Mouse (Mus musculus) neural tube, embryonic 12.5 days (tissue): Measurements from ENCODE around the gene Gnat1. TPM values are rescaled to one million over a fixed set of nuclear protein-coding genes. Genes with fewer than 3 reads are reported as not detected.

ENCODE experiments used
- ATAC-seq: fragments of 200-750 bp; cut with Nextera tagmentation; 2 replicates; pipeline ENCODE4 v1.8.0; 2017; ENCODE audit warnings: low read depth, mild to moderate bottlenecking, moderate TSS enrichment, moderate library complexity; ENCODE audit not compliant: low FRiP score
- H3K27ac ChIP-seq: fragments of 300-500 bp; sonication (generic); 2 replicates; pipeline ENCODE4 v1.5.1; 2016
- H3K27me3 ChIP-seq: fragments of 300-500 bp; sonication (generic); replicated peaks from 2 replicates; pipeline ENCODE4 v1.6.1; 2016; ENCODE audit warnings: mild to moderate bottlenecking
- H3K36me3 ChIP-seq: fragments of 300-500 bp; sonication (generic); 2 replicates; pipeline ENCODE4 v1.6.1; 2016; ENCODE audit warnings: mild to moderate bottlenecking
- H3K4me1 ChIP-seq: fragments of 300-500 bp; sonication (generic); 2 replicates; pipeline ENCODE4 v1.6.1; 2016
- H3K4me2 ChIP-seq: fragments of 300-500 bp; sonication (generic); replicated peaks from 2 replicates; pipeline ENCODE4 v1.6.1; 2016; ENCODE audit warnings: mild to moderate bottlenecking
- H3K4me3 ChIP-seq: fragments of 300-500 bp; sonication (generic); 2 replicates; pipeline ENCODE4 v1.5.1; 2016
- H3K9ac ChIP-seq: fragments of 300-500 bp; sonication (generic); 2 replicates; pipeline ENCODE4 v1.6.1; 2016; ENCODE audit warnings: mild to moderate bottlenecking
- H3K9me3 ChIP-seq: fragments of 300-500 bp; sonication (generic); 2 replicates; pipeline ENCODE4 v1.6.1; 2016; ENCODE audit warnings: mild to moderate bottlenecking
- WGBS: fragments of 180-500 bp; shearing (Covaris S2); methylation state at CpG from one replicate; pipeline ENCODE4 v1.1.7; 2016; 5-methylcytosine and 5-hydroxymethylcytosine counted together
- polyA plus RNA-seq: library from polyadenylated mRNA; unstranded; fragments of >200 nt; fragmentation: Nextera tagmentation; extraction: Ambion mirVana; gene quantifications from 2 replicates; pipeline ENCODE4 v1.2.1, GENCODE M21; 2016

The Gnat1 gene
- polyA plus RNA-seq, 1 experiment from 2014 or later, result 2.3 TPM

DNA sequence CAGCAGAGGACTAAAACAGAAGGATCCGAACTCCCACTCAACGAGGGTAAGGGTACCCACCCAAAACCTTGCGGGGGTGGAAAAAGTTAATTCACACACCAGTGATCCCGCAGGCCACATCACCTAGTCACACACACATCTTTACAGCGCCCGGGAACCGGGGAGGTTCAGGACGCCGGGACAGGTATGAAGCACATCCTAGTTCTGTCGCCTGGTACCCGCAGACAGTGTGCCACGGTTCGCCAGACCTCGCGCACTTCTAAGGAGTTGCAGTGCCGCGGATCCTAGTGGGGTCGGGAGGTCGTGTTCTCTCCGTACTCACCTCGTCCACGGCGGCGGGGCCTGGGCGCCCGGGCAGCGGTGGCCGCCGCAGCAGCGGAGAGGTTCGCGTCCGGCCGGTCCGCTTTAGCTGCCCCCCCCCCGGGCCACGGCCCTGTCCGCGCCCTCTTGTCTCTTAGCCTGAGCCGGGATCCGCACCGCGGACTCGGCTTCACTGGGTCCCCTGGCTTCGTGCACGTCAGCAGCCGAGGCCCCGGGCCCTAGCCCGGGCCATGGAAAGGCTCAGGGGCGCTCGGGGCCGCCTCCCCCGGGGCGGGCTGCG, 29.7 kb upstream of the Gnat1 start:
- Histone ChIP-seq H3K27me3 (peaks cover 61% of the 10 kb centered on the region), H3K9me3 (no peaks in the 10 kb centered on the region), H3K4me1 (peaks cover 56% of the 10 kb centered on the region), H3K4me2 (peak overlapping the region; percentile 94), H3K4me3 (peak overlapping the region; percentile 78), H3K36me3 (peaks cover 12% of the 10 kb centered on the region), H3K9ac (peak overlapping the region; percentile 86), H3K27ac (peak overlapping the region; percentile 64; the same call in 1 of the 2 replicates)
- under 1% methylated on average over 51 of the region's 55 CpGs for WGBS
- ATAC-seq, result no peak; the same call in 1 of the 2 replicates

DNA sequence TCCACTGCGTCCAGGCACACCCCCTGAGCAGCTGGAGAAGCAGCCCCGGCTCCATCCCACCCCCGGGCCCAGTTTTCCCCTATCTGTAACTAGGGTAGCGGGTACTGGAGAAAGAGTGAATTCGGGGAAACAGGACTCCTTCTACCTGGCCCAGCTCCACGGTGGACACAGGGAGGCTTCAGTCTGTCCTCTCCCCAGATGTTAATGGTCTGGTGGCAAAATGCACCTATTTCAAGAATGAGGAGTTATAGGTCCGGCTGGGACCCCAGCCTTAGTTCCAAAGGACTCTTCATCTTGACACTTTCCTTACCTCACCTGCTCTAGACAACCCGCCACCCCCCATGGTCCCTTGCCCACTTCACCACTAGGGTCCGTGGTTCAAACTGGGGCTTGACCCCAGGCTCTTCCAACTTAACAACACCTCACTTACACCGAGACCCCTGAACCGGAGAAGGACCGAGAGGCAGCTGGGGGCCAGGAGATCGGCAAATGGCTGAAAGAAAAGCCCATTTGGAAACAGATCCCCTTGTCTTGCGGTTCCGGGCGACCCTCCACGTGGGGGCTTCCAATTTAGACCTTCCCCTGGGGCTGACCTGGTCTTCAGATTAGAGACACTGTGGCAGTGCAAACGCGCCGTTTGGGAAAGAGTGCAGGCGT, 29.1 kb upstream of the Gnat1 start:
- H3K4me2 ChIP-seq, result peak overlapping the region; percentile 94
- H3K36me3 ChIP-seq, result peaks cover 13% of the 10 kb centered on the region
- H3K4me1 ChIP-seq, result peaks cover 57% of the 10 kb centered on the region
- peak overlapping the region; percentile 53 for H3K27ac ChIP-seq
- 2% methylated on average over 21 of the region's 21 CpGs for WGBS
- peak overlapping the region; percentile 78 for H3K4me3 ChIP-seq
- ATAC-seq, result no peak
- H3K27me3 ChIP-seq, result peaks cover 61% of the 10 kb centered on the region
- peak overlapping the region; percentile 86 for H3K9ac ChIP-seq
- no peaks in the 10 kb centered on the region for H3K9me3 ChIP-seq

DNA sequence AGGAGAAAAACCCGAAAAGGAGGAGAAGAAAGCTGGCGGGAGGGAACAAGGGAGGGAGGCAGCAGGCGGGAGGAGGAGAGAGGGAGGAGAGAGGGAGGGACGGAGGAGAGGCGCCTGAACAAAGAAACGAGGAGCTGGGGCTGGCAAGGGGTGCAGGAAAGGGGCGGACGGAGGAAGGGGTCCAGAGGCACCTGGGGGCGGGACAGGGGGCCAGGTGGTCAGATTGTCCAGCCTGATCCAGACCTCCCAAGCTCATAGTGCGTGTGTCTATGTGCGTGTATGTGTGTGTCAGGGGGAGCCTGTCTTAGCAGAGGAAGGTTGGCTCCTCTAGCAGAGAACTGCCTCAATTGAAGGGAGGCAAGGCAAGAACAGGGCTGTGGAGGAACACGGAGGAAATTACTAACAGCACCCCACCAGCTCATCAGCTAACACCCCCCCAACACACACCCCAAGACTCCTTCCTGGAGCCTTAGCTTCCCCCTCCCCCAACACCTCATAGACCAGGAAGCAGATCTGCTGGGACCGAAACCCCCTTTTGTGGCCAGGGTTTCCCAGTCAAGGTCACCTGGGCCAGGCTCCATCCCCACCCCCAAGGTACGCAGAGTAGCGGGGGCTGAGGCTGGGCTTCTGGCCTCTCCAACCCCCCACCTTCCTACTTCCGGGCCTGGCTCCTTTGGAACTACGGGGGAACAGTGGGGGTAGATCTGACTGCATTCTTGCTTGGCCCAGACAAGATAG, 28.4 kb upstream of the Gnat1 start:
- peak overlapping the region; percentile 94 for H3K4me2 ChIP-seq
- H3K9ac ChIP-seq, result peak overlapping the region; percentile 86
- peaks cover 61% of the 10 kb centered on the region for H3K27me3 ChIP-seq
- ATAC-seq, result no peak
- peaks cover 62% of the 10 kb centered on the region for H3K4me1 ChIP-seq
- H3K36me3 ChIP-seq, result peaks cover 16% of the 10 kb centered on the region
- peak overlapping the region; percentile 53; the same call in 1 of the 2 replicates for H3K27ac ChIP-seq
- WGBS, result 1% methylated on average over 17 of the region's 17 CpGs
- H3K4me3 ChIP-seq, result peak overlapping the region; percentile 78
- H3K9me3 ChIP-seq, result no peaks in the 10 kb centered on the region

DNA sequence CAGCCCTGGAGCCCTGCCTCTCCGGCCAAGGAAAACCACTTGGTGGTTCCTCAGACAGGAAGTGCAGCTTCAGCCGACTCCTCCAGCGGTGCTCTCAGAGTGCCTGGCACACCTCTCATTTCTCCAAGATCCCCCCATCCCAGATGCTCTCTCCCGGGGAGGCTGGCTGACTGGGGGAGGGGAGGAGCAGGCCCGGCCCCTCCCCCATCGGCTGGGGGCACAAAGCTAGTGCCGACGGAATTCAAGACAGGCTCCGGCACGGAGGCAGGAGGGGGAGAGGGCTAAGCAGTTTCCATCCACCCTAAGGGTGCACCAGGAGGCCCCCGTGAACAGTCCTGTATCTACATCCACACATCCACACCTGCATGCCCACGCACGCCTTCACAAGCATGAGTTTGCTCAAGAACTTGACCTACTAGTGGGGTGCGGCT, 27.3 kb upstream of the Gnat1 start:
- Histone ChIP-seq H3K27ac (no peak overlapping the region), H3K36me3 (peaks cover 19% of the 10 kb centered on the region), H3K27me3 (peaks cover 61% of the 10 kb centered on the region), H3K4me2 (peak overlapping the region; percentile 94), H3K9ac (peak overlapping the region; percentile 86), H3K4me3 (peak overlapping the region; percentile 78), H3K9me3 (no peaks in the 10 kb centered on the region), H3K4me1 (peaks cover 62% of the 10 kb centered on the region)
- ATAC-seq, result no peak
- 1% methylated on average over 14 of the region's 14 CpGs for WGBS

DNA sequence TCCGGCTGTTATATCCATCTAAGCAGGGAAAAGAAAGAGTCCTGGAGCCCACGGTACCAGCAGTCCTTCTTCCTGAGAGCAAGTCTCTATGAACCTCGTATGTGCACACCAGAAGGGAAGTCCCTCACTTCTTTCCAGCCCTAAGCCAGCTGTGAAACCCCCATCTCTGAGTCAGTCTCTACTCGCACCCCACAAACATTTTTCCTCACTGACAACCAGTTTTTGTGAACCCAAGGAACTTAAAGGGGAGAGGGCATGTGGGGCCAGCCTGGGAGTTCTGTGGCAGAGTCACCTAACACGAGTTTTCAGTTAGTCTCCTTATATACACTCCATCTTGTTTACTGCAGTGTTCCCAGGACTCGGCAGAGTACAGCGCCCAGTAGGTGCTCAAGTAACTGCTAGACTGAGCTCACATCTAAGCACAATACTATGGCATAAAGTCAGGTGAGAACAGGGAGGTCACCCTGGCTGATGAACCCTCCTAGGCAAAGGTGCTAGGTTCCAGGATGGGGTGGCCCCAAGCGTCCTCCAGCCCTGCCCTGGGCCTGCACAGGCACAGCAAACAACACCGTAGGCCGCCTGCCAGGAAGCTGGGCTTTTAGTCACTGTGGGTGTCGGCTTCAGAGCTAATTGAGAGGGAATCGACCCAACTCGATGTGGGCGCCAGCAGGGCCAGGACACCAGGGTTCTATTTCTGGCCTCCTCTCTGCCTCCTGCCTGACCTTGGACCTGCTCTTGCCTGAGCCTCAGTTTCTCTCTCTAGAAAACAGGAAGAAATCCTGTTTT, 24.0 kb upstream of the Gnat1 start:
- no peaks in the 10 kb centered on the region for H3K9me3 ChIP-seq
- no peak overlapping the region for H3K4me3 ChIP-seq
- WGBS, result 58% methylated on average over 14 of the region's 14 CpGs
- H3K27ac ChIP-seq, result no peak overlapping the region
- H3K4me2 ChIP-seq, result no peak overlapping the region
- H3K27me3 ChIP-seq, result peaks cover 31% of the 10 kb centered on the region
- H3K4me1 ChIP-seq, result peaks cover 64% of the 10 kb centered on the region
- ATAC-seq, result no peak
- H3K9ac ChIP-seq, result no peak overlapping the region
- peaks cover 19% of the 10 kb centered on the region for H3K36me3 ChIP-seq

DNA sequence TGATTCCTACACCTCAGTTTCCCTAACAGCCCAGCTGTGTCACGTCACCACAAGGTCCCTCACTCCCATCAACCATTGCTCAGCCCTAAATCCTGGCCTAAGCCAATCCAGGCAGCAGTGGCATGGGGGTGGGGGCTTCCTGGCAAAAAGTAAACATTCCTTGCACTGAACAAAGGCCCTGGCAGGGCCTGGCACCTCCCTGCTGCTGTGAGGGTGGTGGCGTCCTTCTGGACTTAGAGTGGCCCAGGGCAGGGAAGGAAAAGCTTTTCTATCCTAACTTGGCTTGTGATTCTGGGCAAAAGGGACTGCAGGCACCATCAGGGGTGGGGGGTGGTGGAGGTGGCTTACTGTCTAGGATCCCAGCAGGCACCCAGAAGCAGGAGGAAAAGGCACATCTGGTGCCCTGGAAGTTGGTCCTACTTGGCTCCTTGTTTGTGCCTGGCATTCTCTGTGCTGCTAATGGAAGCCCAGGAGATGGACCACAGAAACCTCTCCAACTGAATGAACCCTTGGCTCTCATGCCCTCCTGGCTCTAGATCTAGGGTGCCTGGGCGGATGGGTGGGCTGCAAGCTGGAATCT, 23.2 kb upstream of the Gnat1 start:
- Histone ChIP-seq H3K9me3 (no peaks in the 10 kb centered on the region), H3K36me3 (peaks cover 19% of the 10 kb centered on the region), H3K4me3 (no peak overlapping the region), H3K27ac (no peak overlapping the region), H3K9ac (no peak overlapping the region), H3K27me3 (peaks cover 23% of the 10 kb centered on the region), H3K4me2 (no peak overlapping the region), H3K4me1 (peaks cover 71% of the 10 kb centered on the region)
- no peak for ATAC-seq
- WGBS, result 77% methylated on average over 3 of the region's 3 CpGs

DNA sequence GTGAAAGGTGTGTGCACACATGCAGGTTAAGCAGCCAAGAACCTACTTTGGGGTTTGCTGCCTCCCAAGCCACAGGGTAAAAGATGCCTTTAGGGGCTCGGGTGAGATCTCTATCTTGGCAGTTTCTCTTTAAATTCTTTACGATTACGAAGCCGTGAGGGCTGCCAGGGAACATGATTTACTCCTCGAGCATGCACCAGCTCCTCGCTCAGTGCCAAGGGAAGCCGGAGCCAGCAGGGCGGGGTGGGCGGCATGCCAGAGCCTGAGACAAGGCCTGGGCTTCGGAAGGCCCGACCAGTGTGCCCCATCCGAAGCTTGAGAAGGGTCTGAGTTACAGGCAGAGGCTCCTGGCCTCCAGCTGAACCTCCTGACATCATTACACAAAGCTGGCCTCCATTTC, 22.1 kb upstream of the Gnat1 start:
- Histone ChIP-seq H3K4me2 (no peak overlapping the region), H3K9ac (no peak overlapping the region), H3K27ac (no peak overlapping the region), H3K4me3 (no peak overlapping the region), H3K36me3 (peaks cover 19% of the 10 kb centered on the region), H3K9me3 (no peaks in the 10 kb centered on the region), H3K27me3 (peaks cover 14% of the 10 kb centered on the region), H3K4me1 (peaks cover 71% of the 10 kb centered on the region)
- WGBS, result 58% methylated on average over 12 of the region's 12 CpGs
- ATAC-seq, result no peak

DNA sequence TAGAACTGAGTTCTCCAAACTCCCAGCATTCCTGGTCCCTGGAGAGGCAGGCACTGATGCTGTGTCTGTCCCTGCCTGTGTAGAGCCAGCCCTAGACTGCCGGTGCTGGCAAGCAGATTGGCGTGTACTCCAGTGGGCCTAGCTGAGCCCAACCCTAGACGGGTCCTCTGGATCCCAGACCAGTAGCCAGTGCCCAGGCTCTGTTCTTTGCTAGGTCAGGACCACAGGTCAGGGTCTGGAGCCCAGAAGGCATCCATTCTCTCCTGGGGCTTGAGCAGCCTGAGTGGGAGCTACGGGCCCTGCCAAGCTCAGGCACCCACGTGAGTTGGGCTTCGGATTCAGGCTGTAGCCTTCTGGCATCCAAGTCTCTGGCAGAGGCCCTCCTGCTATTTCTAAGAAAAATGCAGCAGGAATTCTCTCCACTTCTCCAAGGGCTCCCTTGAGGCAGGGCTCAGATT, 20.6 kb upstream of the Gnat1 start:
- Histone ChIP-seq H3K27ac (no peak overlapping the region), H3K9me3 (no peaks in the 10 kb centered on the region), H3K4me1 (peaks cover 68% of the 10 kb centered on the region), H3K9ac (0 out of 2 replicates have a peak overlapping the region, but pooled peaks have one; percentile 21), H3K4me3 (no peak overlapping the region), H3K27me3 (peaks cover 3% of the 10 kb centered on the region; the same call in 1 of the 2 replicates), H3K36me3 (peaks cover 14% of the 10 kb centered on the region), H3K4me2 (peak overlapping the region; percentile 45)
- ATAC-seq, result no peak
- WGBS, result 39% methylated on average over 6 of the region's 6 CpGs

DNA sequence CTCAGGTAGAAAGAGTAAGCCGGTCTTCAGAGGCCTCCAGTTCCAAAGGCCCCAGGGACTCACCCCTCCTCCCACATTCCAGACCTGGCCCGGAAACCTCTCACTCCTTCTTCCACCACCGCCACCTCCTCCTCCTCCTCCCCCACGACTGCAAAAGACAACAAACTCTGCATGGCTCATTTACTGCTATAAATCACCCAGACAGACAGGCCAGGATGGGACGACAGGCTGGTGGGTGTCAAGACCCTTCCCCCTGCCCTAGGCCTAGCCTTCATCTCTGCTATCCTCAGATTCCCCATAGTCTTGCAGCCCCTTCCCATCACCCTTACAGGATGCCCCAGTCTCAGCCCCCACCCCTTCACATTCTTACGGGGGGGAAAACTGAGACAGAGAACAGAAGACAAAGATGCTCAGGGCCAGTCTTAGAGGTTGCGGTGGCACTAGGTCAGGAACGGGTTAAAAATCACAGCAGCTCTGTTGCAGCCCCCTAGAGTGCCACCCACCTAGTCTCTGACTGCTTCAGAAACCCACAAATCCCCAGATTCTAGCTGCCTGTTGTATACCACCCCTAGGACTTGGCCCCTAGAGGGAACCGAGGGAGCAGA, 20.0 kb upstream of the Gnat1 start:
- Histone ChIP-seq H3K9me3 (no peaks in the 10 kb centered on the region), H3K4me3 (no peak overlapping the region), H3K4me1 (peaks cover 66% of the 10 kb centered on the region), H3K9ac (no peak overlapping the region), H3K4me2 (peak overlapping the region; percentile 45), H3K36me3 (peaks cover 8% of the 10 kb centered on the region; the same call in 1 of the 2 replicates), H3K27ac (no peak overlapping the region), H3K27me3 (no peaks in the 10 kb centered on the region)
- no peak for ATAC-seq
- 6% methylated on average over 9 of the region's 9 CpGs for WGBS

DNA sequence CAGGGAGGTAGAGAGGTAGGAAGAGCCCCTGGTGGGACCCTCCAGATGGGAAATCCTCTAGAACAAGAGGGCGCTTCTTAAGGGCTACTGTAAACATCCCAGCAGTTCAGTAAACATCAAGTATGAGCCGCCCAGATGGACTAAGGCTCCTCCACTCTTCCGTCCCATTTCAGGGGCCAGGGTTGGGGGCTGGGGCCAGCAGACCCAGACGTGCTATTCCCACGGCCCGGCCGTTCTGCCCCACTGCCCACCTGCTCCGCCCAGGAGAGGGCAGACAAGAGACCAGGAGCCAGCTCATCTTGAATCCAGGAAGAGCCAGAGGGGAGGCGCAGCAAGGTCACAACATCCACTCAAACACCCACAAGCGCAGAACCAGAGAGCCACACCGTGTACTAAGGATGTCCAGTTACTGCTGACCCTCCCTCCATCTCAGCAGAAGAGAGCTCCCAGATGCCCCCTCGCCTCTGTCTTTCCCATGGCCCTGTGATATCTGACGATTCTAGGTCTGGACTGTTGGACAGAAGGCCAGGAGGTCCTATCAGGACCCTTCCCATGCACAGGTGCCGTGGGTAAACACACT, 19.2 kb upstream of the Gnat1 start:
- Histone ChIP-seq H3K27me3 (no peaks in the 10 kb centered on the region), H3K9ac (no peak overlapping the region), H3K36me3 (peaks cover 7% of the 10 kb centered on the region; the same call in 1 of the 2 replicates), H3K9me3 (no peaks in the 10 kb centered on the region), H3K27ac (no peak overlapping the region), H3K4me3 (no peak overlapping the region), H3K4me1 (peaks cover 63% of the 10 kb centered on the region), H3K4me2 (peak overlapping the region; percentile 45)
- WGBS, result 10% methylated on average over 14 of the region's 14 CpGs
- ATAC-seq, result no peak
